Mouse (Mus musculus): Measurements from ENCODE around the gene Xpo6.

- TF ChIP-seq POLR2A (IDR thresholded peaks at IDR 0.05; ENCODE audit: extremely low read depth, insufficient read depth, low read length) (no peak), CTCF (IDR thresholded peaks at IDR 0.05; ENCODE audit: low read depth, low read length) (no peak)
Observed at GRCm38 (mm10) chr7:126248088-126248487, 47.8 kb upstream of the Xpo6 start.
